Mouse (Mus musculus): ENCODE measurements around the gene Ciao2b.

DNA sequence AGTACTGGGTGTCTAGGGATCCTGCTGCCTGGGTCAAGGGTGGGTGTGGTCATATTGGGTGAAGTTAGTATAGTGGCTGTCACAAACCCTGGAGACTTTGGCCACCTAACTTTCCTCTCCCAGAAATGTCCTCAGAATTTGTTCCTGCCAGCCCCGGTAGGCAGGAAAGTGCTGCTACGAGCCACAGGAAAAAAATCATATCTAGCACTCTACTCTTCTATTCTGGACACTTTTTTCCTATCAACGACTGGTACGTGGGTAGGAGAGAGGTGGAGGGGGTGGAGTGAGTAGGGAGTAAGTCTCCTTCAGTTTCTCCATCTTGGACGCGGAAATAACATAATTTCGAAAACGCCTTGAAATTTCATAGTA is 11.7 kb downstream of the Ciao2b start:
- TF ChIP-seq CTCF (IDR thresholded peaks at IDR 0.05; ENCODE audit: low read depth): no peak
- TF ChIP-seq EP300 (IDR thresholded peaks at IDR 0.05; ENCODE audit: low read depth): no peak

All from liver, postnatal 0 days (tissue).